Comparison of ENCODE assay signal across 8 mouse cellular contexts in the genomic region with DNA sequence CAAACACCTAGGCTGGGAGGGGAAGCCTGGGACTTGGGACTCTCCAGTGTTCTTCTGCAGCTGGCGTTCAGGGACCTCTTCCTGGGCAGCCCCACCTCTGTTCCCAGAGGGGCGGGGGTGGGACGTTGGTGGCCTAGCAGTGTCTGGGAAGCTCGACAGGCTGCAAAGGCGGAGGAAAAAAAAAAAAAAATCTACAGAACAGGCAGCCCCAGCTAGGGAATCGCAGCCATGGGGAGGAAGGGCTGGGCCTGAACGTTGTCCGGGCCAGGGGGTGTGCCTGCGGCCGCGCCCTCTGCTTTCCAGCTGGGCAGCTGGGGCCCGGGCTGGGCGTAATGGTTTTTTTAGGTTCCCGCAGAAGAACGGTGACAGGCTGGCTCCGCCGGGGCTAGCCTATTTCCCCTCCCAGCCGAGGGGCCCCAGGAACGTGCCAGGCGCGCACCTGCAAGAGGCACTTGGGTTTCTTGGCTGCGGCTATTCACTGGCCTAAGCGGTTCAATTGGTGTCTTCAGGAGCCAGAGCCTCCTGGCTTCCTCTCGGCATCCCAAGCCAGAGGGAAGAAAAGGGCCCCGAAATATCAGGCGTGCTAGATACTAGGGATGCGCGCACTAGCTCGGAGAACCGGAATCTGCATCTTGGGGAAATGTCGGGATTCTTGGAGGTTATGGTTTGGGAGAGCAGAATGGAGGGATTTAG.
A peak's percentile ranks its signal among the peaks of the same experiment; 100 is the strongest.
DNase-seq lines count a peak whose midpoint lies in the region; ATAC-seq and TF ChIP-seq lines count a peak whose summit lies in the region.

No protein-coding gene starts in this region.

- peak overlapping the region; percentile 59 for H3K4me3 ChIP-seq in gastrocnemius, adult 2 months
- peak overlapping the region; percentile 31 for H3K4me3 ChIP-seq in hindbrain, embryonic 11.5 days (ENCODE audit: low read depth, low read length)
- peak overlapping the region; percentile 31 for H3K4me3 ChIP-seq in lung, postnatal 0 days (ENCODE audit: low read depth, low read length)
- no peak overlapping the region; the same call in 1 of the 2 replicates for H3K4me3 ChIP-seq in layer of hippocampus, adult 2 months

- H3K4me1 ChIP-seq in hindbrain, embryonic 11.5 days (replicated peaks; ENCODE audit: control insufficient read depth, insufficient read depth, low read length) = peaks cover 29% of the 10 kb centered on the region
- H3K4me1 ChIP-seq in lung, postnatal 0 days (ENCODE audit: insufficient read depth, low read depth, low read length) = peaks cover 4% of the 10 kb centered on the region; the same call in 1 of the 2 replicates

- 0 out of 2 replicates have a peak, but pooled peaks have one; percentile 34 for ATAC-seq in hindbrain, embryonic 11.5 days (ENCODE audit: low FRiP score)
- ATAC-seq in lung, postnatal 0 days = peak; percentile 73

- H3K27ac ChIP-seq in gastrocnemius, adult 2 months = peak overlapping the region; percentile 61
- H3K27ac ChIP-seq in hindbrain, embryonic 11.5 days (ENCODE audit: low read depth, low read length) = peak overlapping the region; percentile 61; the same call in 1 of the 2 replicates
- peak overlapping the region; percentile 32; the same call in 1 of the 2 replicates for H3K27ac ChIP-seq in lung, postnatal 0 days (ENCODE audit: low read length)
- no peak overlapping the region for H3K27ac ChIP-seq in layer of hippocampus, adult 2 months

- H3K9me3 ChIP-seq in hindbrain, embryonic 11.5 days (ENCODE audit: control insufficient read depth, low read length) = no peaks in the 10 kb centered on the region
- no peaks in the 10 kb centered on the region for H3K9me3 ChIP-seq in lung, postnatal 0 days (ENCODE audit: low read length)

- peak overlapping the region; percentile 43 for H3K9ac ChIP-seq in hindbrain, embryonic 11.5 days (ENCODE audit: low read depth, low read length)
- H3K9ac ChIP-seq in lung, postnatal 0 days (replicated peaks; ENCODE audit: low read depth) = 0 out of 2 replicates have a peak overlapping the region, but pooled peaks have one; percentile 8

- DNase-seq in gastrocnemius, adult 2 months = peak; percentile 64
- no peak for DNase-seq in gastrocnemius, adult 18-20 months (ENCODE audit: low spot score)
- peak; percentile 63 for DNase-seq in embryo, embryonic 9.5 days (ENCODE audit: extremely low spot score)
- peak; percentile 63 for DNase-seq in hindbrain, embryonic 11.5 days (ENCODE audit: low spot score)
- DNase-seq in lung, postnatal 0 days (ENCODE audit: low spot score) = peak; percentile 71
- DNase-seq in layer of hippocampus, adult 2 months (ENCODE audit: low spot score in 2 of 2) = no peak
- DNase-seq in cerebellum, adult 11-12 months = no peak
- no peak for DNase-seq in layer of hippocampus, adult 8-10 months (ENCODE audit: low spot score in 2 of 2)

- no peak for TF ChIP-seq EP300 in lung, postnatal 0 days (IDR thresholded peaks at IDR 0.05)

- no peak for TF ChIP-seq CTCF in gastrocnemius, adult 2 months (IDR thresholded peaks at IDR 0.05)
- no peak for TF ChIP-seq CTCF in lung, postnatal 0 days (IDR thresholded peaks at IDR 0.05)
- TF ChIP-seq CTCF in layer of hippocampus, adult 2 months (conservative IDR thresholded peaks at IDR 0.05) = no peak

- H3K27me3 ChIP-seq in hindbrain, embryonic 11.5 days (ENCODE audit: control insufficient read depth, insufficient read depth, low read length) = peaks cover 47% of the 10 kb centered on the region
- peaks cover 28% of the 10 kb centered on the region; the same call in 1 of the 2 replicates for H3K27me3 ChIP-seq in lung, postnatal 0 days (replicated peaks; ENCODE audit: insufficient read depth, low read length)

- intact Hi-C loops in gastrocnemius, adult 2 months (cut with DNase I) = loop anchor here (10.0 kb wide), 1 partner anchor 121 kb away; no protein-coding TSS in a partner anchor

- peak overlapping the region; percentile 54 for H3K4me2 ChIP-seq in hindbrain, embryonic 11.5 days (replicated peaks; ENCODE audit: low read depth, low read length)
- H3K4me2 ChIP-seq in lung, postnatal 0 days (replicated peaks; ENCODE audit: low read depth, low read length) = peak overlapping the region; percentile 55

- no peaks in the 10 kb centered on the region for H3K36me3 ChIP-seq in hindbrain, embryonic 11.5 days (ENCODE audit: control insufficient read depth, insufficient read depth, low read length)
- H3K36me3 ChIP-seq in lung, postnatal 0 days (ENCODE audit: insufficient read depth, low read length) = no peaks in the 10 kb centered on the region

- WGBS in hindbrain, embryonic 11.5 days = under 1% methylated on average over 31 of the region's 31 CpGs
- 2% methylated on average over 29 of the region's 31 CpGs for WGBS in lung, postnatal 0 days

Comparison
In these comparisons a context has a peak if more than half of its experiments do, and no peak if none do; other contexts are left out.
1. DNase-seq: peak in gastrocnemius, adult 2 months (single experiment), embryo, embryonic 9.5 days (single experiment), hindbrain, embryonic 11.5 days (single experiment) and lung, postnatal 0 days (single experiment); none in gastrocnemius, adult 18-20 months (single experiment), layer of hippocampus, adult 2 months (0 of 2), cerebellum, adult 11-12 months (single experiment) and layer of hippocampus, adult 8-10 months (0 of 2).